20 mouse cellular contexts compared by ENCODE assay signal in the genomic region with DNA sequence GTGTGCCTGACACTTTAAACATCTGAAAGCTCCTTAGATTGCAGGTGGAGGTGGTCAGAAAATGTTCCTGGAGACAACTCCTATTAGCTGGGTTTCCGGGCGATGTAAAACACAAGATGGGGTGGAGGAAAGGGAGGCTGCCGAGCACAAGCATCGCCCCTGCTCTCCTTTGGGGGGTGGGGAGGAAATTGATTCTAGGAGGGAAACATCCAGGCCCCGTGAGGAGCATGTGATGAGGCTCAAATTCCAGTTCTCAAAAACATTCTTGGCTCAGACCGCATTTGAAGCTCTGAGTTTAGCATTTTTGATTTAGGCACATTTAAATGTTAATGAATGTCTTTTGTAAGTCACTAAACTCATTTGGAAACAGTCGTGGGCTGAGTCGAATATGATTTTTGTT.
DNase-seq lines count a peak whose midpoint lies in the region; ATAC-seq lines count a peak whose summit lies in the region.
"Had no signal": no experiment of that assay in that cellular context is flagged by ENCODE, and none has a peak within 500 bp of the region (broad histone marks: within the 10 kb centered on the region; RNA-seq: fewer than 3 reads in every experiment).

No protein-coding gene starts in this region.

- WGBS in kidney, embryonic 16.5 days: 26% methylated on average over 8 of the region's 8 CpGs

- no peaks in the 10 kb centered on the region for H3K9me3 ChIP-seq in kidney, embryonic 16.5 days (ENCODE audit: low read length)
- H3K9me3 ChIP-seq: embryonic facial prominence, embryonic 12.5 days; G1E; heart, embryonic 13.5 days; hindbrain, embryonic 10.5 days; intestine, embryonic 15.5 days had no signal

- H3K4me1 ChIP-seq in kidney, embryonic 16.5 days (ENCODE audit: insufficient read depth, low read length): peaks cover 38% of the 10 kb centered on the region

- ATAC-seq in kidney, embryonic 16.5 days (ENCODE audit: low FRiP score, low TSS enrichment): no peak
- ATAC-seq: activated CD4-positive, CD25-positive, alpha-beta regulatory T cell, adult 4 months; intestine, embryonic 15.5 days had no signal

- no peak overlapping the region for H3K27ac ChIP-seq in kidney, embryonic 16.5 days (ENCODE audit: low read length)
- H3K27ac ChIP-seq: heart, embryonic 13.5 days; hindbrain, embryonic 10.5 days; intestine, embryonic 15.5 days; stomach, postnatal 0 days had no signal

- H3K36me3 ChIP-seq in kidney, embryonic 16.5 days (ENCODE audit: insufficient read depth, low read length): no peaks in the 10 kb centered on the region
- H3K36me3 ChIP-seq: embryonic facial prominence, embryonic 12.5 days; G1E; heart, embryonic 13.5 days; hindbrain, embryonic 10.5 days; intestine, embryonic 15.5 days had no signal

- no peak overlapping the region for H3K4me3 ChIP-seq in kidney, embryonic 16.5 days (ENCODE audit: low read length)
- H3K4me3 ChIP-seq: embryonic facial prominence, embryonic 12.5 days; intestine, embryonic 15.5 days had no signal

- no peak overlapping the region for H3K4me2 ChIP-seq in kidney, embryonic 16.5 days (replicated peaks; ENCODE audit: low read depth, low read length)

- peak; percentile 56 for DNase-seq in embryo, embryonic 11 days
- DNase-seq in embryo, embryonic 10 days (ENCODE audit: low spot score): no peak
- DNase-seq in kidney, adult 8-10 months: peak; percentile 67 to 76
- DNase-seq in NIH3T3 (ENCODE audit: low read depth): peak; percentile 48
- DNase-seq in kidney, postnatal 10 days: peak; percentile 58
- no peak for DNase-seq in urinary bladder, adult 2 months (ENCODE audit: low spot score)
- DNase-seq in adrenal gland, adult (ENCODE audit: inconsistent age in 2 of 2, low spot score in 1 of 2): no peak
- DNase-seq: cerebellum, adult 18-20 months; gastrocnemius, postnatal 25 days; left cerebral cortex, postnatal 4 days; lung, postnatal 4 days; thymus, postnatal 25 days had no signal

- no peaks in the 10 kb centered on the region for H3K27me3 ChIP-seq in kidney, embryonic 16.5 days (ENCODE audit: insufficient read depth, low read length)

- no peak overlapping the region for H3K9ac ChIP-seq in kidney, embryonic 16.5 days (replicated peaks; ENCODE audit: low read length)
- H3K9ac ChIP-seq: embryonic facial prominence, embryonic 12.5 days; heart, embryonic 13.5 days; intestine, embryonic 15.5 days had no signal

Comparison
In these comparisons a context has a peak if more than half of its experiments do, and no peak if none do; other contexts are left out.
1. DNase-seq: peak in embryo, embryonic 11 days (single experiment), kidney, adult 8-10 months (2 of 2), NIH3T3 (single experiment) and kidney, postnatal 10 days (single experiment); none in embryo, embryonic 10 days (single experiment), urinary bladder, adult 2 months (single experiment) and adrenal gland, adult (0 of 2).